Mouse (Mus musculus) cerebellum, adult 18-20 months (tissue): ENCODE results near the gene Rassf2.

Experiments
- DNase-seq, 2 experiments: peaks; one replicate each; pipeline ENCODE4 v3.0.0; 2021

Rassf2 gene

DNA sequence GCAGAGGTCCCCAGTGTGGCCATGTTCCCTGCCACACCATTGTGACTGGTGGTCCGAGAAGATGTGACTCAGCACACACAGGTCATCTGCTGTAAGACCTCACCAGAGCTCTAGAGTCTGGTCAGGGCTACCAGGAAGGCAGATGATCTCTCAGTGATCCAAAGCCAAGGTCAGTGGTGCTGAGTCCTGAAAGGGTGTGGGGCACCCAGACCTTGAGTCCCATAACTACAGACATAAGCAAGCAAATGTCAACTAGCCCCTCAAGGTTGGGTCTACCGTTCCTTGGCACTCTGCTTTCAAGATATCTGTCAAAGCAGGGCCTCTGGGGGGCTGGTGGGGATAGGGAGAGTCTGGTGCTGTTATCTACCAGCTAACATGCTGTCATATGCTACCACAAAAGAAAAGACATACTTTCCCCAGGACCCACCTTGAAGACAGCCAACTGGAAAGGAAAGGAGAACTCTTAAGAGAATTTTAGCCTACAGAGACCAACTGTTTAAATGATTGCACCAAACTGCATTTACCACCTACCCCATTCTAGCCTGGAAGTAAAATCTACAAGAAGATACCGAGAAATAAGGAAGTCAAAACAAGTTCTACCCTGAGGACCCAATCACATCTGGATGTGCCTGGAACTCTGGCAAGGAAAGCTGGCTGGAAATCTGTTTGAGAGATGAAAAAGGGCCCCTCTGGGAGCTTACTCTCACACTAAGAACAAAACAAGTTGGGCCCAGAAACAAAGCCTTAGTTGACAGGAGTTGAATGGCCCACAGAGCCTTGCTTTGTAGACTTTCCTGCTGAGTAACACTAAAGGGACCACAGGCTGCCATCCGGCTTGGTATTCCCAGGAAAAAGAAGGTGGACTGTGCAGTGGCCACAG, 4.8 kb upstream of the Rassf2 start:
- no peak for DNase-seq

GRCm38 (mm10) chr2:132031364-132032095, 1.5 kb upstream of the Rassf2 start:
- no peak for DNase-seq

DNA sequence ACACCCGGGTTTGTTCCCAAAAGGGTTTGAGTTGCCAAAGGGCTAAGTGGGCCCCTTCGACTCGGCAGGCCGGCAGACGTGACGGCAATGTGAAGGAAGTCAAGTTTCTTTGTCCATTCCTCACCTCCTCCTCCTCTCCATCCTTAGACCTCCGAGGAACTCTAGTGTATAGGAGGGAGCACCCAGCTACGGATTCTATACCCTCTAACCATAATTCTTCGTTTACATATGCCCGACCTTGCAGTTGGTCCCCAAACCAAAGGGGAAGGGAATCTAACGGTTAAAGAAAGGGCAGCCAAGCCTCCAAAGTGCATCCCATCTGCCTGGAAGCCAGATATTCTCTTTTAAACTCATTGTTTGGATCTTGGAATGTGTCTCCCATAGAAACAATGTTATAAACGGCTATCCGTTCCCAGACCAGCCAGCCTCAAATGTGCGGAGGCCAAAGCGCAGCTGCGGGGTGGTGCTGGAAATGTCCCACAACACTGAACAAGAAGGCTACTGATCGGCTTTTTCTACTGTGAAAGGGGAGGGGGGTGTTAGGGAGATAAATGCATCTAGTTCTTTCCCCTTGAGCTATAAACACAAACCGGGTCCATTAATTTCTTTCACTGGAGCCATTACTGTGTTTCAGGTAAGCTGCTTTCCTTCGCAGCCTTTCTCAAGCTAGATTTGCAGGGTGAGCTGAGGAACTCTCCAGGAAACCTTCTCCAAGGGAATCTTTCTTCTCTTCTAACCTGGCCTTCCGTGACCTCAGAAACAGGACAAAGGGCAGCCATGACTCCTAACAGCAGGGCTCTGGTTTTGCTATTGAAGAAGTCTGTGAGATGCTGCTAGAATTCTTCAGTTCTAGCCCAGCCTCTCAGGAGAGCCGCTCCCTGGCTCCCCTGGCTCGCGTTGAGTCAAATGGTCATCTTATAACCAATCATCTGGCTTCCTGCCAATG, 633 bp upstream of the Rassf2 start:
- DNase-seq: peak in 1 of 2 experiments; percentile 15

GRCm38 (mm10) chr2:132028894-132029605, 1.0 kb downstream of the Rassf2 start:
- peak in 1 of 2 experiments; percentile 19 for DNase-seq

GRCm38 (mm10) chr2:132028107-132028506, 2.0 kb downstream of the Rassf2 start:
- no peak for DNase-seq

DNA sequence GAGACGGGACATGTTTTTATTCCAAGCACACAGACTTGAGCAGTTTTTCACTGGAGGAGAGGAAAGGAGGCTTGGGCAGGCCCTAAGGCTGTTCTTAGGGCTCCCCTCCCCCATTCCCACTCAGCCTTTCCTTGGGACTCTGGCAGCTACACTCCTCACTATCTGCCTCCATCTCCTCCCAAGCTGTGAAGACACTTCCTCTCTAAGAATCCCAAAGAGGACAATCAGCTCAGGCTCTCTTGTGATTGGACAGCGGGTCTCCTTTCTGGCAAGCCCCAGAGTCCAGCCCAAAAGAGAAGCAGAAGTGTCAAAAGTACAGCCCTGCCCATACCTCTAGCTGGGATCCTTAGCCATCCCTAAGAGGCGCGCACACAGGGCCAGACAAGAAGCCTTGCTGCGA, 2.7 kb downstream of the Rassf2 start:
- no peak for DNase-seq

DNA sequence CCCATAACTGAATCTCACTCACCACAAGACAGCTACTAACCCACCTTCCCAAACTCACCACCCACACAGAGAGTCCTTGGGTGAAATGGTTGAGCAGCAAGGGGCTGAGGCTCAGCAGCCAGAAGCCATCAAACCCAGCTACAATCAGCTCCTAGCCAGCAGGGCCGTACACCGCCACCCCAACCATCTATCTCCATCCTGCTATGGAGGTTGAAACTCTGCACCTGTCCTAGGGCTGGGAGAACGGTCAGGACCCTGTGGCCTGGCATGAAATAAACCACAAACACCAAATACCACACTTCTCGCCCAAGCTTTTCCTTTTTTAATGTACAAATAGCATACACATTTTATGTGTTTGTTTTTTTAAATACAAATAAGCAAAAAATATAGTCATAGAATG, 6.0 kb downstream of the Rassf2 start:
- no peak for DNase-seq

DNA sequence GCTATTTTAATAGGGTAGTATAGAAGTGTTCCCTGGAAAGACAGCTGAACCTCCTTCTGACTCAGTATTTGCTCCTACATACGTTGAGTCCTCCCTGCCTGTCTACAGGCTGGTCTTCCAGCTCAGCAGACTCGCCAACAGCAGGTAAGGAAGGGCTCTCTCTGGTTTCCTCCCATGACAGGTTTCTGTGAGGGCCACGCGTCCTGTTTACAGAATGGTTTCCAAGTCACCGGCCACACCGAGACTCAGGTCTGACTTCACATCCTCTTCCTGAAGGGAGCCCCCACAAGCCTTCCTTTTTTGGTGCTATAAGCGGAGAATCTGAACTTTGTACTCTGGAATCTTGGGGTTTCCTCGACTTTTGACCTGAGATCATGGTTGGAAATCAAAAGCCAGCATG, 7.4 kb downstream of the Rassf2 start:
- no peak for DNase-seq

GRCm38 (mm10) chr2:132021616-132022015, 8.4 kb downstream of the Rassf2 start:
- DNase-seq: no peak

DNA sequence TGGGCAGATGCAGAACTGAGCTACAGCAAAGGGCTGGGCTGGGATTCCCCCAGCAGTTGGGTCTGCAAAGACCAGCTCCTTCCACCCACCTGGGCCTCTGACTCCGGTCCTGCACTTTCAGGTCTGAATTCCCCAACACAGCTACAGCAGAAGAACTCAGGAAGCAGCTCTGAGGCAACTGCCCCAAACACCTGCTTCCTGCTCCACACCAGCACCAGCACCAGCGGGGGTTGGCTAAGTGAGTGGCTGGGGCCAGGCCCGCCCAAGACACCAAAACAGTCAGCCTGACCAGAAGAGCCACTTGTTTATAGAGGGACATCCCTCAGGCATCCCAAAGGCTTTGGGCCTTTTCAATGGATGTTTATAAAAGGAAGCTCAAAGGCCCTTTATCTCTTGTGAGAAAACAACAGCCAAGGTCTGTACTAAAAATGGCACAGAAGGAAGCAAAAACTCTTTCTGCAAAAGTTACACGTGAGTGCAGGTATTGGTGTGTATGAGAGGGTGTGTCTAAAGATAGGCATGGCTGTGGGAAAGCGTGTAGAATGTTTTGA, 9.0 kb downstream of the Rassf2 start:
- no peak for DNase-seq

DNA sequence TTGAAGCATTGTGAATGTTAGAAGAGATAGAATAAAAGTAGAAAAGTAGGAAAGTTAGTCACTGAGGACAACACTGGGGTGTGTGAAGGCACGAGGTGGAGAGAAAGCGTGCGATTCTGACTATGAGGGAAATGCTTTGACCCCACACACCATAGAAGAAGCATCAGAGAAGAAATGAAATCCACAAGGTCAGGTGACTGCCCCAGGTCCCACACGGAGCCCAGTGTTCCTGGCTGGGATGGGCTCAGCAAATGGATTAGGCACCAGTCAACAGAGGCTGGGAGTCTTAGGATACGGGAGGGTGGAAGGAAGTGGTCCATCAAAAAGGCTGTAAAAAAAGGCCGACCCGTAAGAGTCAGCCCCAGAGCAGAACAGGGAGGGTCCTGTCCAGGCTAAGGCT, 9.6 kb downstream of the Rassf2 start:
- no peak for DNase-seq

- DNase-seq: no peak
Observed at GRCm38 (mm10) chr2:132019372-132019811, 10.7 kb downstream of the Rassf2 start.

GRCm38 (mm10) chr2:132018156-132018555, 11.9 kb downstream of the Rassf2 start:
- DNase-seq: no peak

- DNase-seq: no peak
Observed at GRCm38 (mm10) chr2:132017611-132018010, 12.4 kb downstream of the Rassf2 start.

- no peak for DNase-seq
Observed at GRCm38 (mm10) chr2:132016034-132016433, 14.0 kb downstream of the Rassf2 start.

DNA sequence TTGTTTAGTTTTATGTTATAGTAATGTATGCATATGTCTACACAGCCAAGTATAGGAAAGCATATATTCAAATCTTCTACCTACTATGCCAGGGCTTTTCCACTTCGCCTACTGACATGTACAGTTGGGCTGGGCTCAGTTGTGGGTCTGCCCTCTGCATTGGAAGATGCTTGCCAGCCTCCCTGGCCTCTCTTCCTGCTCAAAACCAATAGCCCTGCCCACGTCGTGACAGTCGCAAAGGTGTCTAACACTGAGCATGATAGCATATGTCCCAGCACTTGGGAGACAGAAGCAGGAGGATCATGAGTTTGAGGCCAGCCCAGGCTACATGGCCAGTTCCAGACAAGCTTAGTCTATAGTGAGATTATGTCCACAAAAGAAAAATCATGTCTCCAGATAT, 16.9 kb downstream of the Rassf2 start:
- no peak for DNase-seq

GRCm38 (mm10) chr2:132010781-132011180, 19.3 kb downstream of the Rassf2 start:
- DNase-seq: no peak

- DNase-seq: no peak
Observed at GRCm38 (mm10) chr2:132008186-132008585, 21.9 kb downstream of the Rassf2 start.

GRCm38 (mm10) chr2:132007475-132007819, 22.6 kb downstream of the Rassf2 start:
- no peak for DNase-seq

DNA sequence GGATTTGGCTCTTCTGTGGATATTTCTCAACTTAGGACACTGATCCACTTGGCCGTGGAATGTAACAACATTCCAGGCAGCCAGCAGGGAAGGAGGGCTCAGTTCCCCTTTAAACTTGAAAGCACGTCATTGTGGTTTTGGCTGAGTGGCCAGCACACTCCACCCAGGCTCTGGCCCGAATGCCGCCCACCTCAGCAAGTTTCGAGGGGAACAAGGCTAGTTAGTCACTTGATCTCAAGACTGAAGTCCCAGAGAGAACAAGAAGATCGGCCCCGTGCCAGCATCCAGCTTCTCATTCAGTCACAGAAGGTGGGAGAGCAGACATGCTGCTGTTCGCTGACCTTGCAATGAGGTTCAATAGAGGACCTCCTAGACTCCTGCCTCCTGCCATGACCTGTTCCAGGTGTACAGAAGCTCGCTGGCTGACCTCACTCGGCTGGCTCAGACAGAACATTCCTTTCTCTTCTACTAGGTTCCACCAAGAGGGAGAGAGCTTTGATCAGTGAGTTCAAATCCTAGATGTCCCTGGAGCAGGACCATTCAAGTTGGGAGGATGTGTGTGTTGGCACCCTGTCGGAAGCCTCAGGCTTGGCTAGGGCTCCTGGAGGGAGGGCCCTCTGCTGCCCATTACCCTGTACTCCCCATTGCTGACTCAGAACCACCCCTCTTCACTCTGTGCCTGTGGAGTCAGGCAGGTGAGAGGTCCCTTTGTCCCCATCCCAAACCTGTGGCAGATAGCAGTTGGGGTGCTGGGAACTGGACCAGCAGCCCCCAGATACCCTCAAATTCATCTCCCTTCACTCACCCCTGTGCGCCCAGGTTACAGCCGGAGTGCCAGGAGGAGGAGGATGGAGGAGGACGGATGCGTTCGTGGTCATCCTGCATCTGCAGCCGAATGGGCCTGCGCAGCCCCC, 23.2 kb downstream of the Rassf2 start:
- DNase-seq: no peak

- no peak for DNase-seq
Observed at GRCm38 (mm10) chr2:132005445-132005844, 24.6 kb downstream of the Rassf2 start.
